Mouse (Mus musculus): Measurements from ENCODE around the gene Eif2ak1. TPM values are rescaled to one million over a fixed set of nuclear protein-coding genes. Genes with fewer than 3 reads are reported as not detected.
A peak's percentile ranks its signal among the peaks of the same experiment; 100 is the strongest.

Gene Eif2ak1
- total and polyA plus RNA-seq, 3 experiments = 12.9 to 73.0 (median 34.6) TPM

DNA sequence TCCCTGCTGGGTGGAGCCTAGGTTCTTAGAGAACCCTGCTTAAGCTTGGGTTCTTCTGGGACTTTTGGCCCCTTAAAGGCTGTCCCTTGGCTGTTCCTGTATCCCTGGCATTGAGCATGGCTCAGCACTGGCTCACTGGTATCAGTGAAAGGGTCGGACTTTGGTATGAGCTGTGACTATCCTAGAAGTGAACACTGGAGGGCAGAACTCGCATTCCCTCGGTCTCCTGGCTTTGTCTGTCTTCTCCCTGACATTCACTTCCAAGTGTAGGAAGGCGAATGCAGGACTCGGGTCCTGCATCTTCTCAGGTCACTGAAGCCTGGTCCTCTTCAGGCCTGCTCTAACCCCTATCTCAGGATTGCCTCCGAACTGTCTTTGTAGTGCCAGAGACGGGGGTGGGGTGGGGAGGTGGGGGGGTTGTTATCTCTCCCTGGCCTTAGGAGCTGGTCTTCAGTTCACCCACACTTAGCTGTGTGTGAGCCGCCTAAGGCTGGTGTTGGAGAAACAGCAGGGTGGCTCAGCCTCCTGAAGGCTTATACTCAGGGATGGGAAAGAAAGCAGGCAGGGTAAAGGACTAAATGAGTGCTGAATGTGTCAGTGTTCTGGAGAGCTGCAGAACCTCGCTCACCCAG lies 74.8 kb downstream of the Eif2ak1 start:
- peaks cover 38% of the 10 kb centered on the region for H3K4me1 ChIP-seq (ENCODE audit: insufficient read depth, low read depth, low read length)
- no peaks in the 10 kb centered on the region for H3K9me3 ChIP-seq (replicated peaks)
- DNase-seq (ENCODE audit: low spot score) = no peak
- peaks cover 90% of the 10 kb centered on the region for H3K36me3 ChIP-seq (replicated peaks)
- no peak for ATAC-seq (ENCODE audit: extremely low read depth, insufficient number of reproducible peaks, low FRiP score, poor library complexity, severe bottlenecking)
- H3K27me3 ChIP-seq (ENCODE audit: insufficient read depth, low read length) = no peaks in the 10 kb centered on the region
- no peak overlapping the region; the same call in 1 of the 2 replicates for H3K4me3 ChIP-seq (ENCODE audit: low read depth, low read length)
- TF ChIP-seq TAL1 (conservative IDR thresholded peaks at IDR 0.05; ENCODE audit: low read depth, low read length) (no peak), GATA2 (IDR thresholded peaks at IDR 0.05; ENCODE audit: borderline replicate concordance, low read depth, low read length) (no peak), CTCF (IDR thresholded peaks at IDR 0.05; ENCODE audit: low read depth, low read length) (no peak), POLR2AphosphoS5 (IDR thresholded peaks at IDR 0.05; ENCODE audit: insufficient replicate concordance, low read depth, low read length) (no peak), GATA1 (IDR thresholded peaks at IDR 0.05; ENCODE audit: borderline replicate concordance, low read length) (no peak)

DNA sequence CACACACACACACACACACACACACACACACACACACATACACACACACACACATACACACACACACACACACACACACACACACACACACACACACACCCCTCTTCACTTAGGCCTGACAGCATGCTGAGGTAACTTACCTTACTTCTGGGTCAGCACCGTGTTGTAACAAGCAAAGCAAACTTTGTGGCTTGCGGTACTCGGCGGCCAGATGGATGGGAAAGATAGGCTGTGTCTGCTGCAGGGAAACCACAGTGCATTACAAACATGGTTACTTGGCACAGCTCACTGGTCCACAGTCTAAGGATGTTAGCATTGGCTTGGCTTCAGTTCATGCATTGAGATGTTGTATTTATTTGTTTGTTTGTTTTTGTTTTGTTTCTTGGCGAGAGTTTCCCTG lies 75.8 kb downstream of the Eif2ak1 start:
- Histone ChIP-seq H3K36me3 (replicated peaks) (peaks cover 90% of the 10 kb centered on the region), H3K4me1 (ENCODE audit: insufficient read depth, low read depth, low read length) (peaks cover 38% of the 10 kb centered on the region), H3K9me3 (replicated peaks) (no peaks in the 10 kb centered on the region), H3K27me3 (ENCODE audit: insufficient read depth, low read length) (no peaks in the 10 kb centered on the region), H3K4me3 (ENCODE audit: low read depth, low read length) (peak overlapping the region; percentile 27; the same call in 1 of the 2 replicates)
- TF ChIP-seq CTCF (IDR thresholded peaks at IDR 0.05; ENCODE audit: low read depth, low read length) = no peak
- peak; percentile 78; the same call in 1 of the 2 replicates for TF ChIP-seq GATA2 (IDR thresholded peaks at IDR 0.05; ENCODE audit: borderline replicate concordance, low read depth, low read length)
- peak; percentile 93 for TF ChIP-seq TAL1 (conservative IDR thresholded peaks at IDR 0.05; ENCODE audit: low read depth, low read length)
- TF ChIP-seq POLR2AphosphoS5 (IDR thresholded peaks at IDR 0.05; ENCODE audit: insufficient replicate concordance, low read depth, low read length) = no peak
- TF ChIP-seq GATA1 (IDR thresholded peaks at IDR 0.05; ENCODE audit: borderline replicate concordance, low read length) = no peak
- DNase-seq (ENCODE audit: low spot score) = peak; percentile 83
- ATAC-seq (ENCODE audit: extremely low read depth, insufficient number of reproducible peaks, low FRiP score, poor library complexity, severe bottlenecking) = peak; percentile 94

DNA sequence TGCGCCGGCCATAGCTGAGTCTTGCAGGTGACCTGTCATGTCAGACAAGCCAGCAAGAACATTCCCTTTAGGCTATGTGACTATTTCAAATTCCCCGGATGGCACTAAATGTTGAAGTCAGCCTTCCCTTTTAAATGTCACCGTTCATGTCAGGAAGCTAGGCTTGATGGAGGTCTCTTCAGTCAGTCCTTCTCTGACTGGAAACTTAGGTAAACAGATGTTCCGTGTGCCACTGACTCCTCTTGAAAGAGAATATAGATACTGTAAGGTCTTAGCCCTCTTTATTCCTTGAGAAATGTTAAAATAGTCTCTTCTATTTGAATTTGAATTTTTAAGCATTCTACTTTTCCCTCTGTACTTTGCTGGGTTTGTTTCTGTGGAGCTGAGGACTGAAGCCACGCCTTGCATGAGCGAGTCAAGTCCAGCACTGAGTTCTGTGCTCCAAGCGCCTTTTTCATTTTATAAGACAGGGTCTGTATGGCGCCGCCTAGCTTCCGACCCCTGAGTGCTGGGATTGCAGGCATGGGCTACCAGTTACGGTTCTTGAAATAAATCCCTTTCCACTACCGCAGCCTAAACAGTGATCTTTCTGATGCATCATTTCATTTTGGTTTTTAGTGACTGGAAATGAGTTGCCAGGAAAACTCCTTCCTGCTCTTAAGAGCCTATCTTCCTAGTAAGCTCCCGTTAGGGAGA lies 80.2 kb downstream of the Eif2ak1 start, which contains the start of gene Ankrd61:
TSS of gene Ankrd61 (minus strand) at position 51 of the 696 bp plus-strand sequence.
- Histone ChIP-seq H3K27me3 (ENCODE audit: insufficient read depth, low read length) (no peaks in the 10 kb centered on the region), H3K4me1 (ENCODE audit: insufficient read depth, low read depth, low read length) (peaks cover 32% of the 10 kb centered on the region), H3K4me3 (ENCODE audit: low read depth, low read length) (no peak within 1 kb of the TSS), H3K9me3 (replicated peaks) (no peaks in the 10 kb centered on the region), H3K36me3 (replicated peaks) (peaks cover 91% of the 10 kb centered on the region)
- no peak for DNase-seq (ENCODE audit: low spot score)
- TF ChIP-seq CTCF (IDR thresholded peaks at IDR 0.05; ENCODE audit: low read depth, low read length) (no peak), POLR2AphosphoS5 (IDR thresholded peaks at IDR 0.05; ENCODE audit: insufficient replicate concordance, low read depth, low read length) (no peak), GATA2 (IDR thresholded peaks at IDR 0.05; ENCODE audit: borderline replicate concordance, low read depth, low read length) (no peak), GATA1 (IDR thresholded peaks at IDR 0.05; ENCODE audit: borderline replicate concordance, low read length) (no peak), TAL1 (conservative IDR thresholded peaks at IDR 0.05; ENCODE audit: low read depth, low read length) (no peak)
- no peak for ATAC-seq (ENCODE audit: extremely low read depth, insufficient number of reproducible peaks, low FRiP score, poor library complexity, severe bottlenecking)

DNA sequence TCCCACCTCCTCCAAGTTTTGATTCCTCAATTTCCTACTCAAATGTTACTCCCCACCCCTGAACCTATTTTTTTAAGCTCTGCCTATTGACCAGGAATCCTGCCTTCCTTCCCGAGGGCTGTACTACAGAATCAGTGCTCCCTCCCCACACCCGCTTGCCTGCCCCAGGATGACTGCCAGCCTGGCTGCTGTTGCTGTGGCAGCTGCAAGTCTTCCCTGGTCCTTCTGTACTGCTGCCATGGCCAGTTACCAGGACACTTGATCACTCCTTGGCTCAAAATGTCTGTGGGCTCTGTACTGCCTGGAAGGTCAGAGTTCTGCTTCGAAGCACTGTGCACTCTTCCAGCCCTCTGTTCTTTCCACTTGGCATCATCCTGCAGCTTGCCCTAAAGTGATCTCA lies 84.5 kb downstream of the Eif2ak1 start:
- no peaks in the 10 kb centered on the region for H3K9me3 ChIP-seq (replicated peaks)
- TF ChIP-seq CTCF (IDR thresholded peaks at IDR 0.05; ENCODE audit: low read depth, low read length) (no peak), TAL1 (conservative IDR thresholded peaks at IDR 0.05; ENCODE audit: low read depth, low read length) (no peak), POLR2AphosphoS5 (IDR thresholded peaks at IDR 0.05; ENCODE audit: insufficient replicate concordance, low read depth, low read length) (no peak), GATA1 (IDR thresholded peaks at IDR 0.05; ENCODE audit: borderline replicate concordance, low read length) (no peak), GATA2 (IDR thresholded peaks at IDR 0.05; ENCODE audit: borderline replicate concordance, low read depth, low read length) (no peak)
- DNase-seq (ENCODE audit: low spot score) (no peak), ATAC-seq (ENCODE audit: extremely low read depth, insufficient number of reproducible peaks, low FRiP score, poor library complexity, severe bottlenecking) (no peak)
- no peaks in the 10 kb centered on the region for H3K27me3 ChIP-seq (ENCODE audit: insufficient read depth, low read length)
- peaks cover 50% of the 10 kb centered on the region for H3K4me1 ChIP-seq (ENCODE audit: insufficient read depth, low read depth, low read length)
- no peak overlapping the region for H3K4me3 ChIP-seq (ENCODE audit: low read depth, low read length)
- H3K36me3 ChIP-seq (replicated peaks) = peaks cover 100% of the 10 kb centered on the region

DNA sequence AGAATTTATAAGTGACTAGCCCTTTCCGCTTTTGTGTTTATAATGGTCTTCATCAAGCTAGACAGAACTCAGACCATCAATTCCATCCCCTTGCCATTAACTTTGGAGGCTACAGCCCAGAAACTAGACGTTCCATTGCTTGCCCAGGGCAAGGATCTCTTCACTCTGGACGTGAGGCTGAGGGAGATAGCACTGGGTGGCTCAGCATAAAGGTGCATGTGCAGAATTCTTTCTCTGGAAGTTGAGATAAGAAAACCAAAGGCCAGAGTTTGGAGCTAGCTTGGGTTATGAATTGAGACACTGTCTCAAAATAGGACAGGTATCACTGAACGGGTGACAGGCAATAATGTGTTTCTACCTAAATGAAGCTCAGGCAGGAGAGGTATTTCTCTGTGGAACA lies 86.2 kb downstream of the Eif2ak1 start:
- H3K9me3 ChIP-seq (replicated peaks) = no peaks in the 10 kb centered on the region
- TF ChIP-seq GATA2 (IDR thresholded peaks at IDR 0.05; ENCODE audit: borderline replicate concordance, low read depth, low read length) (no peak), TAL1 (conservative IDR thresholded peaks at IDR 0.05; ENCODE audit: low read depth, low read length) (peak; percentile 38; the same call in 1 of the 2 replicates)
- no peak overlapping the region for H3K4me3 ChIP-seq (ENCODE audit: low read depth, low read length)
- DNase-seq (ENCODE audit: low spot score) (no peak), ATAC-seq (ENCODE audit: extremely low read depth, insufficient number of reproducible peaks, low FRiP score, poor library complexity, severe bottlenecking) (no peak)
- H3K4me1 ChIP-seq (ENCODE audit: insufficient read depth, low read depth, low read length) = peaks cover 63% of the 10 kb centered on the region
- peaks cover 95% of the 10 kb centered on the region for H3K36me3 ChIP-seq (replicated peaks)
- H3K27me3 ChIP-seq (ENCODE audit: insufficient read depth, low read length) = no peaks in the 10 kb centered on the region

DNA sequence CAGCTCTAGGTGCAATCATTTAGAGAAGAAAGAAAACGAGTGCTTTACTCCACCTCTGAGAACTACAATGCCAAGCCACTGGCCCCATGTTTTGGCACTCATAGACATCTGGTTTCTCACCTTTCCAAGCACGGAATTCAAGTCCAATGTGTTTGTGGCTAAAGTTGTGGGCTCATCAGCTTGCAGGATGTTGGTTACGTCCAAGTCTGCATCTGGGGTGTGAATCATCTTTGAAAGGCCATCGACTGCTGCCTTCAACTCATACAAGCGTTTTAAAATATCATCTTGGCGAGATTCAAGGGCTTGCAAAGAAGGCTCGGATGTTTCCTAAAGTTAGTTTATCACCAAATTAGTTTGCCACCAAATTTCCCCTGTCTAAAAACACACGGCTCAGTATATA lies 88.8 kb downstream of the Eif2ak1 start:
- peaks cover 74% of the 10 kb centered on the region for H3K4me1 ChIP-seq (ENCODE audit: insufficient read depth, low read depth, low read length)
- DNase-seq (ENCODE audit: low spot score) = no peak
- peaks cover 69% of the 10 kb centered on the region for H3K36me3 ChIP-seq (replicated peaks)

More for the DNA sequence above, 88.8 kb downstream of the Eif2ak1 start:
- no peaks in the 10 kb centered on the region for H3K9me3 ChIP-seq (replicated peaks)
- ATAC-seq (ENCODE audit: extremely low read depth, insufficient number of reproducible peaks, low FRiP score, poor library complexity, severe bottlenecking) = no peak
- H3K27me3 ChIP-seq (ENCODE audit: insufficient read depth, low read length) = no peaks in the 10 kb centered on the region
- TF ChIP-seq GATA1 (IDR thresholded peaks at IDR 0.05; ENCODE audit: borderline replicate concordance, low read length) (no peak), CTCF (IDR thresholded peaks at IDR 0.05; ENCODE audit: low read depth, low read length) (no peak), TAL1 (conservative IDR thresholded peaks at IDR 0.05; ENCODE audit: low read depth, low read length) (no peak), POLR2AphosphoS5 (IDR thresholded peaks at IDR 0.05; ENCODE audit: insufficient replicate concordance, low read depth, low read length) (no peak), GATA2 (IDR thresholded peaks at IDR 0.05; ENCODE audit: borderline replicate concordance, low read depth, low read length) (no peak)
- H3K4me3 ChIP-seq (ENCODE audit: low read depth, low read length) = no peak overlapping the region

Data from G1E (cell line).